Mouse (Mus musculus): ENCODE results near the gene Tbc1d14.

Tbc1d14 gene

GRCm38 (mm10) chr5:36578982-36579381 lies 14.1 kb downstream of the Tbc1d14 start:
- DNase-seq (ENCODE audit: extremely low spot score) = no peak

- DNase-seq (ENCODE audit: extremely low spot score) = no peak
Measured at GRCm38 (mm10) chr5:36576457-36576856, 16.6 kb downstream of the Tbc1d14 start.

GRCm38 (mm10) chr5:36575745-36576144 lies 17.3 kb downstream of the Tbc1d14 start:
- no peak for DNase-seq (ENCODE audit: extremely low spot score)

GRCm38 (mm10) chr5:36575227-36575626 lies 17.8 kb downstream of the Tbc1d14 start:
- DNase-seq (ENCODE audit: extremely low spot score) = no peak

- DNase-seq (ENCODE audit: extremely low spot score) = no peak
Measured at GRCm38 (mm10) chr5:36574147-36574870, 18.8 kb downstream of the Tbc1d14 start.

- DNase-seq (ENCODE audit: extremely low spot score) = no peak
Measured at GRCm38 (mm10) chr5:36573354-36573753, 19.7 kb downstream of the Tbc1d14 start.

- DNase-seq (ENCODE audit: extremely low spot score) = no peak
Measured at GRCm38 (mm10) chr5:36571371-36571770, 21.7 kb downstream of the Tbc1d14 start.

GRCm38 (mm10) chr5:36570546-36571245 lies 22.4 kb downstream of the Tbc1d14 start:
- DNase-seq (ENCODE audit: extremely low spot score) = no peak

- no peak for DNase-seq (ENCODE audit: extremely low spot score)
Measured at GRCm38 (mm10) chr5:36570098-36570497, 23.0 kb downstream of the Tbc1d14 start.

- no peak for DNase-seq (ENCODE audit: extremely low spot score)
Measured at GRCm38 (mm10) chr5:36568118-36568517, 25.0 kb downstream of the Tbc1d14 start.

- DNase-seq (ENCODE audit: extremely low spot score) = no peak
Measured at GRCm38 (mm10) chr5:36567627-36568026, 25.4 kb downstream of the Tbc1d14 start.

GRCm38 (mm10) chr5:36564530-36564929 lies 28.5 kb downstream of the Tbc1d14 start:
- no peak for DNase-seq (ENCODE audit: extremely low spot score)

GRCm38 (mm10) chr5:36563741-36564140 lies 29.3 kb downstream of the Tbc1d14 start:
- no peak for DNase-seq (ENCODE audit: extremely low spot score)

GRCm38 (mm10) chr5:36562791-36563445 lies 30.2 kb downstream of the Tbc1d14 start:
- no peak for DNase-seq (ENCODE audit: extremely low spot score)

- DNase-seq (ENCODE audit: extremely low spot score) = no peak
Measured at GRCm38 (mm10) chr5:36561509-36561908, 31.6 kb downstream of the Tbc1d14 start.

GRCm38 (mm10) chr5:36560490-36560889 lies 32.6 kb downstream of the Tbc1d14 start:
- no peak for DNase-seq (ENCODE audit: extremely low spot score)

- no peak for DNase-seq (ENCODE audit: extremely low spot score)
Measured at GRCm38 (mm10) chr5:36559510-36560235, 33.4 kb downstream of the Tbc1d14 start.

- DNase-seq (ENCODE audit: extremely low spot score) = no peak
Measured at GRCm38 (mm10) chr5:36559106-36559505, 34.0 kb downstream of the Tbc1d14 start.

GRCm38 (mm10) chr5:36558526-36558925 lies 34.5 kb downstream of the Tbc1d14 start:
- DNase-seq (ENCODE audit: extremely low spot score) = no peak

- no peak for DNase-seq (ENCODE audit: extremely low spot score)
Measured at GRCm38 (mm10) chr5:36557584-36558308, 35.3 kb downstream of the Tbc1d14 start.

- no peak for DNase-seq (ENCODE audit: extremely low spot score)
Measured at GRCm38 (mm10) chr5:36556906-36557305, 36.2 kb downstream of the Tbc1d14 start.

Data from embryo, embryonic 9.5 days (tissue).